Mouse (Mus musculus): ENCODE results near the gene Slco3a1. TPM values are rescaled to one million over a fixed set of nuclear protein-coding genes. Genes with fewer than 3 reads are reported as not detected.

The Slco3a1 gene
- total and polyA plus RNA-seq, 3 experiments: 0.04 to 0.35 TPM; not detected in 1

GRCm38 (mm10) chr7:74449802-74450201, 104.8 kb downstream of the Slco3a1 start:
- in situ Hi-C loops (cut with MboI; ENCODE audit: low pct_ligation_motif_present, low pct_unique_long_range_greater_than_20kb, low sequenced_read_pairs): no loop called here
- Histone ChIP-seq H3K4me2 (ENCODE audit: insufficient read depth, low read depth, poor library complexity, severe bottlenecking) (no peak overlapping the region), H3K9ac (ENCODE audit: insufficient read depth, low read depth) (no peak overlapping the region), H3K79me2 (replicated peaks; ENCODE audit: control insufficient read depth, extremely low read depth, insufficient read depth, poor library complexity, severe bottlenecking) (no peaks in the 10 kb centered on the region), H3K4me1 (ENCODE audit: control insufficient read depth in 1 of 2, insufficient read depth in 2 of 2) (no peaks in the 10 kb centered on the region), H3K27me3 (replicated peaks) (no peaks in the 10 kb centered on the region), H3K4me3 (replicated peaks in 1 of 3; ENCODE audit: low read depth in 2 of 3, low read length in 2 of 3, poor library complexity in 1 of 3) (no peak overlapping the region), H3K9me3 (replicated peaks; ENCODE audit: low read length) (peaks cover 23% of the 10 kb centered on the region), H3K27ac (ENCODE audit: insufficient read depth, low read depth) (no peak overlapping the region), H3K36me3 (replicated peaks in 1 of 2; ENCODE audit: control insufficient read depth in 1 of 2, insufficient read depth in 1 of 2, low read length in 1 of 2) (no peaks in the 10 kb centered on the region)
- TF ChIP-seq NRF1 (IDR thresholded peaks at IDR 0.05; ENCODE audit: low read depth, low read length) (no peak), ZNF384 (IDR thresholded peaks at IDR 0.05; ENCODE audit: low read depth, low read length) (no peak), MAX (IDR thresholded peaks at IDR 0.05; ENCODE audit: low read length) (no peak), ZKSCAN1 (IDR thresholded peaks at IDR 0.05; ENCODE audit: borderline replicate concordance, low read depth, low read length) (no peak), KAT2A (IDR thresholded peaks at IDR 0.05; ENCODE audit: insufficient replicate concordance, low read length) (no peak), EP300 (IDR thresholded peaks at IDR 0.05; ENCODE audit: low read length) (no peak), ZMIZ1 (IDR thresholded peaks at IDR 0.05; ENCODE audit: low read depth, low read length) (no peak), MEF2A (IDR thresholded peaks at IDR 0.05; ENCODE audit: borderline replicate concordance, low read depth, low read length) (no peak), RCOR1 (conservative IDR thresholded peaks at IDR 0.05; ENCODE audit: low read depth, low read length) (no peak)
- DNase-seq (ENCODE audit: extremely low read depth): no peak
- dilution Hi-C loops (cut with MboI; ENCODE audit: extremely low pct_ligation_motif_present, extremely low pct_unique_long_range_greater_than_20kb, low sequenced_read_pairs): no loop called here

- TF ChIP-seq CHD1 (IDR thresholded peaks at IDR 0.05; ENCODE audit: low read depth, low read length) (no peak), SMC3 (IDR thresholded peaks at IDR 0.05; ENCODE audit: low read depth, low read length) (no peak), TCF12 (IDR thresholded peaks at IDR 0.05; ENCODE audit: low read depth, low read length) (no peak), NELFE (IDR thresholded peaks at IDR 0.05; ENCODE audit: low read depth, low read length) (no peak), JUN (IDR thresholded peaks at IDR 0.05; ENCODE audit: insufficient read depth, low read depth, low read length) (no peak), PAX5 (IDR thresholded peaks at IDR 0.05; ENCODE audit: low read length) (no peak), JUND (conservative IDR thresholded peaks at IDR 0.05; ENCODE audit: low read depth, low read length) (no peak), MXI1 (IDR thresholded peaks at IDR 0.05; ENCODE audit: low read depth, low read length) (no peak), HCFC1 (IDR thresholded peaks at IDR 0.05; ENCODE audit: low read depth, low read length) (no peak), MAX (IDR thresholded peaks at IDR 0.05; ENCODE audit: low read length) (no peak), GABPA (IDR thresholded peaks at IDR 0.05; ENCODE audit: insufficient replicate concordance, low read depth, low read length) (no peak), POLR2A (IDR thresholded peaks at IDR 0.05; ENCODE audit: low read depth, low read length) (no peak), ZC3H11A (IDR thresholded peaks at IDR 0.05; ENCODE audit: low read depth, low read length) (no peak), MYC (IDR thresholded peaks at IDR 0.05; ENCODE audit: low read depth, low read length) (no peak)
- Histone ChIP-seq H3K4me1 (ENCODE audit: control insufficient read depth in 1 of 2, insufficient read depth in 2 of 2) (no peaks in the 10 kb centered on the region), H3K9ac (ENCODE audit: insufficient read depth, low read depth) (no peak overlapping the region), H3K79me2 (replicated peaks; ENCODE audit: control insufficient read depth, extremely low read depth, insufficient read depth, poor library complexity, severe bottlenecking) (no peaks in the 10 kb centered on the region), H3K4me2 (ENCODE audit: insufficient read depth, low read depth, poor library complexity, severe bottlenecking) (no peak overlapping the region), H3K9me3 (replicated peaks; ENCODE audit: low read length) (peaks cover 28% of the 10 kb centered on the region), H3K4me3 (replicated peaks in 1 of 3; ENCODE audit: low read depth in 2 of 3, low read length in 2 of 3, poor library complexity in 1 of 3) (no peak overlapping the region), H3K36me3 (replicated peaks in 1 of 2; ENCODE audit: control insufficient read depth in 1 of 2, insufficient read depth in 1 of 2, low read length in 1 of 2) (no peaks in the 10 kb centered on the region), H3K27me3 (replicated peaks) (no peaks in the 10 kb centered on the region), H3K27ac (ENCODE audit: insufficient read depth, low read depth) (no peak overlapping the region)
- dilution Hi-C loops (cut with MboI; ENCODE audit: extremely low pct_ligation_motif_present, extremely low pct_unique_long_range_greater_than_20kb, low sequenced_read_pairs) (no loop called here), in situ Hi-C loops (cut with MboI; ENCODE audit: low pct_ligation_motif_present, low pct_unique_long_range_greater_than_20kb, low sequenced_read_pairs) (no loop called here)
- no peak for DNase-seq (ENCODE audit: extremely low read depth)
Measured at GRCm38 (mm10) chr7:74447781-74448180, 106.8 kb downstream of the Slco3a1 start.
